Mouse (Mus musculus) CH12.LX (cell line): Measurements from ENCODE around the gene Ikzf2. TPM values are rescaled to one million over a fixed set of nuclear protein-coding genes. Genes with fewer than 3 reads are reported as not detected.
A peak's percentile ranks its signal among the peaks of the same experiment; 100 is the strongest.

Experiments
- DNase-seq: peaks from one replicate; pipeline ENCODE4 v3.0.0-alpha.2; 2013; ENCODE audit errors: extremely low read depth
- H3K27ac ChIP-seq: 2 replicates; pipeline ENCODE4 v1.5.1; 2012; ENCODE audit warnings: low read depth, mild to moderate bottlenecking, control low read depth, moderate library complexity; ENCODE audit not compliant: insufficient read depth
- H3K27me3 ChIP-seq: replicated peaks from 2 replicates; pipeline ENCODE3; 2012; ENCODE audit warnings: inconsistent platforms
- H3K36me3 ChIP-seq, 2 experiments: replicated peaks in 1 of 2; 2 replicates each; pipeline versions ENCODE3 to v1.6.1; 2012; ENCODE audit warnings: inconsistent platforms in 1 of 2, low read length in 1 of 2, mild to moderate bottlenecking in 1 of 2, mixed read lengths in 1 of 2, moderate library complexity in 1 of 2; ENCODE audit not compliant: control insufficient read depth in 1 of 2, insufficient read depth in 1 of 2
- H3K4me1 ChIP-seq, 2 experiments: 2 replicates each; pipeline ENCODE4 v1.6.1; 2012; ENCODE audit warnings: inconsistent platforms in 1 of 2, moderate library complexity in 1 of 2; ENCODE audit not compliant: insufficient read depth in 2 of 2, control insufficient read depth in 1 of 2
- H3K4me2 ChIP-seq: 2 replicates; pipeline ENCODE4 v1.6.1; 2012; ENCODE audit warnings: low read depth, mild to moderate bottlenecking, control low read depth; ENCODE audit not compliant: poor library complexity, insufficient read depth, severe bottlenecking
- H3K4me3 ChIP-seq, 3 experiments: fragments of 150-350 bp in 1 of 3; sonication (generic) in 1 of 3; replicated peaks in 1 of 3; 2 replicates each; pipeline versions ENCODE3 to v1.5.1; 2011 to 2012; ENCODE audit warnings: low read depth in 2 of 3, low read length in 2 of 3, mild to moderate bottlenecking in 2 of 3, moderate library complexity in 2 of 3, control low read depth in 1 of 3, improper control_type of control experiment in 1 of 3, inconsistent platforms in 1 of 3, mixed read lengths in 1 of 3; ENCODE audit not compliant: poor library complexity in 1 of 3
- H3K79me2 ChIP-seq: replicated peaks from 2 replicates; pipeline ENCODE4 v1.6.1; 2012; ENCODE audit warnings: mild to moderate bottlenecking, moderate library complexity; ENCODE audit not compliant: control insufficient read depth, poor library complexity, insufficient read depth, severe bottlenecking; ENCODE audit errors: extremely low read depth
- H3K9ac ChIP-seq: 2 replicates; pipeline ENCODE4 v1.6.1; 2012; ENCODE audit warnings: low read depth, mild to moderate bottlenecking, control low read depth, moderate library complexity; ENCODE audit not compliant: insufficient read depth
- H3K9me3 ChIP-seq: replicated peaks from 2 replicates; pipeline ENCODE3; 2012; ENCODE audit warnings: low read length, inconsistent platforms, mixed read lengths
- CHD1 ChIP-seq: IDR thresholded peaks from 2 replicates; pipeline ENCODE4 v1.6.1; 2012; ENCODE audit warnings: low read depth, low read length, improper control_type of control experiment, inconsistent platforms
- CHD2 ChIP-seq: IDR thresholded peaks from 2 replicates; pipeline ENCODE4 v1.6.1; 2011; ENCODE audit warnings: low read length, improper control_type of control experiment
- CTCF ChIP-seq, 2 experiments: IDR thresholded peaks in 1 of 2; conservative IDR thresholded peaks in 1 of 2; 2 replicates each; pipeline ENCODE4 v1.5.1; 2011 to 2012; ENCODE audit warnings: low read depth in 2 of 2, low read length in 2 of 2, improper control_type of control experiment in 1 of 2, inconsistent platforms in 1 of 2, mild to moderate bottlenecking in 1 of 2, moderate library complexity in 1 of 2
- E2F4 ChIP-seq: IDR thresholded peaks from 2 replicates; pipeline ENCODE4 v1.6.1; 2011; ENCODE audit warnings: low read depth, low read length, improper control_type of control experiment; ENCODE audit not compliant: insufficient replicate concordance
- ELF1 ChIP-seq: IDR thresholded peaks from 2 replicates; pipeline ENCODE4 v1.6.1; 2014; ENCODE audit warnings: low read depth, mild to moderate bottlenecking, inconsistent platforms, low read length, improper control_type of control experiment
- EP300 ChIP-seq: IDR thresholded peaks from 2 replicates; pipeline ENCODE4 v1.6.1; 2011; ENCODE audit warnings: low read length, improper control_type of control experiment
- JUN ChIP-seq: IDR thresholded peaks from 2 replicates; pipeline ENCODE4 v1.6.1; 2011; ENCODE audit warnings: low read depth, mild to moderate bottlenecking, low read length, improper control_type of control experiment, moderate library complexity; ENCODE audit not compliant: insufficient read depth
- KAT2A ChIP-seq: IDR thresholded peaks from 2 replicates; pipeline ENCODE4 v1.6.1; 2012; ENCODE audit warnings: low read length, improper control_type of control experiment, inconsistent platforms; ENCODE audit not compliant: insufficient replicate concordance
- MAFK ChIP-seq: IDR thresholded peaks from 2 replicates; pipeline ENCODE4 v1.6.1; 2011; ENCODE audit warnings: low read length, improper control_type of control experiment; ENCODE audit not compliant: insufficient replicate concordance
- MEF2A ChIP-seq: IDR thresholded peaks from 2 replicates; pipeline ENCODE4 v1.6.1; 2014; ENCODE audit warnings: low read depth, mild to moderate bottlenecking, inconsistent platforms, low read length, improper control_type of control experiment, borderline replicate concordance
- NELFE ChIP-seq: IDR thresholded peaks from 2 replicates; pipeline ENCODE4 v1.6.1; 2011; ENCODE audit warnings: low read depth, low read length, improper control_type of control experiment
- NRF1 ChIP-seq: IDR thresholded peaks from 2 replicates; pipeline ENCODE4 v1.6.1; 2014; ENCODE audit warnings: low read depth, mild to moderate bottlenecking, inconsistent platforms, low read length, improper control_type of control experiment, moderate library complexity
- POLR2AphosphoS2 ChIP-seq: IDR thresholded peaks from 2 replicates; pipeline ENCODE4 v1.6.1; 2011; ENCODE audit warnings: low read depth, low read length, improper control_type of control experiment
- RAD21 ChIP-seq: IDR thresholded peaks from 2 replicates; pipeline ENCODE4 v1.6.1; 2011; ENCODE audit warnings: low read depth, mild to moderate bottlenecking, low read length, improper control_type of control experiment, moderate library complexity
- SIN3A ChIP-seq: IDR thresholded peaks from 2 replicates; pipeline ENCODE4 v1.6.1; 2012; ENCODE audit warnings: low read length, improper control_type of control experiment, inconsistent platforms
- TBP ChIP-seq: conservative IDR thresholded peaks from 2 replicates; pipeline ENCODE4 v1.6.1; 2011; ENCODE audit warnings: low read depth, low read length, improper control_type of control experiment
- TCF12 ChIP-seq: IDR thresholded peaks from 2 replicates; pipeline ENCODE4 v1.6.1; 2014; ENCODE audit warnings: low read depth, mild to moderate bottlenecking, inconsistent platforms, low read length, improper control_type of control experiment
- UBTF ChIP-seq: IDR thresholded peaks from 2 replicates; pipeline ENCODE4 v1.6.1; 2012; ENCODE audit warnings: low read depth, mild to moderate bottlenecking, inconsistent platforms, low read length, improper control_type of control experiment, moderate library complexity
- USF1 ChIP-seq: IDR thresholded peaks from 2 replicates; pipeline ENCODE4 v1.6.1; 2014; ENCODE audit warnings: low read depth, mild to moderate bottlenecking, inconsistent platforms, low read length, improper control_type of control experiment
- USF2 ChIP-seq: conservative IDR thresholded peaks from 2 replicates; pipeline ENCODE4 v1.6.1; 2011; ENCODE audit warnings: low read depth, low read length, improper control_type of control experiment
- ZMIZ1 ChIP-seq: IDR thresholded peaks from 2 replicates; pipeline ENCODE4 v1.6.1; 2012; ENCODE audit warnings: low read depth, mild to moderate bottlenecking, inconsistent platforms, low read length, improper control_type of control experiment
- dilution Hi-C: fragments of 300-500 bp; cut with MboI; formaldehyde crosslinking; loops from 2 replicates; pipeline ENCODE4 v1.14.3; 2020; ENCODE audit warnings: low sequenced_read_pairs; ENCODE audit not compliant: extremely low pct_unique_long_range_greater_than_20kb, extremely low pct_ligation_motif_present
- in situ Hi-C: fragments of 300-500 bp; cut with MboI; formaldehyde crosslinking; loops from 3 replicates; pipeline ENCODE4 v1.14.3; 2019; ENCODE audit warnings: low sequenced_read_pairs, low pct_ligation_motif_present, low pct_unique_long_range_greater_than_20kb, mixed read lengths
- polyA plus RNA-seq: library from polyadenylated mRNA; unstranded; fragments of >175 nt; gene quantifications from 2 replicates; pipeline ENCODE4 v1.2.1, GENCODE M21; 2012; ENCODE audit warnings: low read depth; ENCODE audit not compliant: insufficient read length
- total RNA-seq, 2 experiments: library from RNA; depleted of rRNA; stranded (reverse); fragments of 300-350 nt in 1 of 2; fragments of >200 nt in 1 of 2; gene quantifications; 2 replicates each; pipeline ENCODE4 v1.2.3; 2012 to 2014

The Ikzf2 gene
- total and polyA plus RNA-seq, 3 experiments: not detected

DNA sequence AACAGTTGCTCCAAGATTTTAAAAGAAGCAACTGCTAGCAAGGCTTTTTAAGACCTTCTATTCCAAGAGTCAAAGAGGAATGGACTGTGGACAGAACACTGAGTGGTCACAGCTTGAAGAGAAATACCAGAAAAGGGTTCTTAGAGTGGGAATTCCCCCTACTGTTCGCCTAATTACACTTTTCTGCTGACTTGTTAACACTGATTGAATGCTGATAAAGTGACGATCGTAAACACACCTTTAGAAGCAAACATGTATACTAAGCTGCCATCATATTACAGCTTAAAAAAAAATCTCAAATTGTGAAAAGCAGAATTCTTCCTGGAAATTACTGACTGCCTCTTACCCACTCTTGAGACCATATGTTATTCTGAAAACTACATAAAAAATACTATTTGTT lies 149.4 kb downstream of the Ikzf2 start:
- no peaks in the 10 kb centered on the region for H3K79me2 ChIP-seq
- H3K9ac ChIP-seq: no peak overlapping the region
- no peaks in the 10 kb centered on the region for H3K9me3 ChIP-seq
- H3K27ac ChIP-seq: no peak overlapping the region
- no peaks in the 10 kb centered on the region for H3K36me3 ChIP-seq
- H3K4me2 ChIP-seq: no peak overlapping the region
- H3K27me3 ChIP-seq: no peaks in the 10 kb centered on the region
- dilution Hi-C loops: no loop called here
- peaks cover 3 to 20% of the 10 kb centered on the region in 2 experiments; a peak in 3 of 4 replicates for H3K4me1 ChIP-seq
- DNase-seq: no peak
- in situ Hi-C loops: no loop called here
- no peak overlapping the region for H3K4me3 ChIP-seq
- TF ChIP-seq MAFK (peak; percentile 47; the same call in 1 of the 2 replicates), USF2 (no peak)

DNA sequence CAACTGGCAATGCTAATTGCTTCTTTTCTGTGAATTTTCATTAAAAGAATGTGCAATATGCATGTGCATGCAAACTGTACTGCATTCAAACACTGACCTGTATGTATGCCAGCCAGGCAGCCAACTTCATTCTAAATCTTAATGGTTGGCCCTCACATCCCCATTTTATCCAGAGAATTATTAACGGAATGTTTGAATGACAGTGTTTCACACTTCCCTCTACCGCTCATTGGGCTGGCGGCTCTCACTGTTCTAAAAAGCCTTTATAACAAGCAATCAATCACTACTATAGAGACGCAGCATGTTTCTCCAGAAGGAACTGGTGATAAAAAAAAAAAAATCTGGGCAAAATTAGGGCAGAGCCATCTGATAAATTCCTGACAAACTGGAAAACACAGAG lies 151.5 kb downstream of the Ikzf2 start:
- Histone ChIP-seq H3K27me3 (no peaks in the 10 kb centered on the region), H3K4me2 (no peak overlapping the region), H3K9ac (no peak overlapping the region), H3K79me2 (no peaks in the 10 kb centered on the region), H3K4me1 (peaks cover 3 to 20% of the 10 kb centered on the region in 2 experiments; a peak in 3 of 4 replicates), H3K36me3 (no peaks in the 10 kb centered on the region), H3K27ac (no peak overlapping the region), H3K4me3 (no peak overlapping the region), H3K9me3 (no peaks in the 10 kb centered on the region)
- no peak for TF ChIP-seq SIN3A
- no peak for TF ChIP-seq JUN
- TF ChIP-seq TCF12: no peak
- no peak for TF ChIP-seq CHD2
- TF ChIP-seq CTCF (conservative IDR thresholded peaks at IDR 0.05 in 1 of 2, IDR thresholded peaks at IDR 0.05 in 1 of 2; ENCODE audit: low read depth in 2 of 2, low read length in 2 of 2): no peak
- no peak for TF ChIP-seq POLR2AphosphoS2
- no peak for TF ChIP-seq KAT2A
- TF ChIP-seq ELF1: no peak
- no peak for TF ChIP-seq ZMIZ1
- no peak for TF ChIP-seq EP300
- no peak for TF ChIP-seq NRF1
- no peak for TF ChIP-seq NELFE
- DNase-seq: no peak
- dilution Hi-C loops (no loop called here), in situ Hi-C loops (no loop called here)

- Histone ChIP-seq H3K27me3 (no peaks in the 10 kb centered on the region), H3K9me3 (no peaks in the 10 kb centered on the region), H3K4me3 (no peak overlapping the region), H3K9ac (no peak overlapping the region), H3K4me2 (no peak overlapping the region), H3K36me3 (no peaks in the 10 kb centered on the region), H3K79me2 (no peaks in the 10 kb centered on the region), H3K27ac (no peak overlapping the region), H3K4me1 (peaks cover 3 to 20% of the 10 kb centered on the region in 2 experiments; a peak in 3 of 4 replicates)
- TF ChIP-seq JUN: no peak
- TF ChIP-seq E2F4: no peak
- no peak for TF ChIP-seq MAFK
- TF ChIP-seq NELFE: no peak
- TF ChIP-seq UBTF: no peak
- no peak for TF ChIP-seq CHD1
- TF ChIP-seq USF1: no peak
- TF ChIP-seq RAD21: no peak
- no peak for TF ChIP-seq TBP
- TF ChIP-seq USF2: no peak
- TF ChIP-seq MEF2A: no peak
- dilution Hi-C loops: no loop called here
- in situ Hi-C loops: no loop called here
- DNase-seq: no peak
These were observed 154.0 kb downstream of the Ikzf2 start for GRCm38 (mm10) chr1:69533048-69533447.
